Mouse (Mus musculus) embryonic facial prominence, embryonic 15.5 days (tissue): Measurements from ENCODE around the gene Stk39. TPM values are rescaled to one million over a fixed set of nuclear protein-coding genes. Genes with fewer than 3 reads are reported as not detected.

Experiments used
- ATAC-seq: fragments of 200-750 bp; cut with Nextera tagmentation; 2 replicates; pipeline ENCODE4 v1.8.0; 2017; ENCODE audit warnings: low read depth, moderate TSS enrichment; ENCODE audit not compliant: insufficient number of reproducible peaks, low FRiP score, low TSS enrichment
- H3K27ac ChIP-seq: fragments of 300-500 bp; sonication (generic); replicated peaks from 2 replicates; pipeline ENCODE4 v1.5.1; 2015; ENCODE audit warnings: mild to moderate bottlenecking, inconsistent platforms
- H3K27me3 ChIP-seq: fragments of 300-500 bp; sonication (generic); 2 replicates; pipeline ENCODE4 v1.6.1; 2015; ENCODE audit warnings: inconsistent platforms
- H3K36me3 ChIP-seq: fragments of 300-500 bp; sonication (generic); 2 replicates; pipeline ENCODE4 v1.6.1; 2015; ENCODE audit warnings: mild to moderate bottlenecking, inconsistent platforms
- H3K4me1 ChIP-seq: fragments of 300-500 bp; sonication (generic); 2 replicates; pipeline ENCODE4 v1.6.1; 2015; ENCODE audit warnings: inconsistent platforms
- H3K4me2 ChIP-seq: fragments of 300-500 bp; sonication (generic); replicated peaks from 2 replicates; pipeline ENCODE4 v1.6.1; 2015; ENCODE audit warnings: mild to moderate bottlenecking, inconsistent platforms
- H3K4me3 ChIP-seq: fragments of 300-500 bp; sonication (generic); replicated peaks from 2 replicates; pipeline ENCODE4 v1.5.1; 2015; ENCODE audit warnings: mild to moderate bottlenecking, inconsistent platforms
- H3K9ac ChIP-seq: fragments of 300-500 bp; sonication (generic); 2 replicates; pipeline ENCODE4 v1.6.1; 2015; ENCODE audit warnings: inconsistent platforms
- H3K9me3 ChIP-seq: fragments of 300-500 bp; sonication (generic); replicated peaks from 2 replicates; pipeline ENCODE4 v1.6.1; 2016; ENCODE audit warnings: inconsistent platforms
- WGBS: fragments of 180-500 bp; shearing (Covaris S2); methylation state at CpG from one replicate; pipeline ENCODE4 v1.1.7; 2015; 5-methylcytosine and 5-hydroxymethylcytosine counted together
- polyA plus RNA-seq: library from polyadenylated mRNA; unstranded; fragments of >200 nt; fragmentation: Nextera tagmentation; extraction: Ambion mirVana; gene quantifications from 2 replicates; pipeline ENCODE4 v1.2.1, GENCODE M21; 2015

The Stk39 gene
- polyA plus RNA-seq, 1 experiment from 2014 or later = 14.7 TPM

GRCm38 (mm10) chr2:68281575-68281974, 190.5 kb downstream of the Stk39 start:
- ATAC-seq = no peak
- Histone ChIP-seq H3K36me3 (0 out of 2 replicates have a peak, but pooled peaks cover 6% of the 10 kb centered on the region), H3K4me1 (no peaks in the 10 kb centered on the region), H3K9ac (no peak overlapping the region), H3K9me3 (no peaks in the 10 kb centered on the region), H3K27me3 (no peaks in the 10 kb centered on the region), H3K27ac (no peak overlapping the region), H3K4me2 (no peak overlapping the region), H3K4me3 (no peak overlapping the region)
- 88% methylated on average over 3 of the region's 3 CpGs for WGBS

GRCm38 (mm10) chr2:68271301-68271700, 200.8 kb downstream of the Stk39 start:
- Histone ChIP-seq H3K9me3 (no peaks in the 10 kb centered on the region), H3K27me3 (no peaks in the 10 kb centered on the region), H3K9ac (no peak overlapping the region), H3K4me2 (no peak overlapping the region), H3K4me3 (no peak overlapping the region), H3K4me1 (no peaks in the 10 kb centered on the region), H3K36me3 (no peaks in the 10 kb centered on the region), H3K27ac (no peak overlapping the region)
- WGBS = 53% methylated on average over 4 of the region's 4 CpGs
- ATAC-seq = no peak

DNA sequence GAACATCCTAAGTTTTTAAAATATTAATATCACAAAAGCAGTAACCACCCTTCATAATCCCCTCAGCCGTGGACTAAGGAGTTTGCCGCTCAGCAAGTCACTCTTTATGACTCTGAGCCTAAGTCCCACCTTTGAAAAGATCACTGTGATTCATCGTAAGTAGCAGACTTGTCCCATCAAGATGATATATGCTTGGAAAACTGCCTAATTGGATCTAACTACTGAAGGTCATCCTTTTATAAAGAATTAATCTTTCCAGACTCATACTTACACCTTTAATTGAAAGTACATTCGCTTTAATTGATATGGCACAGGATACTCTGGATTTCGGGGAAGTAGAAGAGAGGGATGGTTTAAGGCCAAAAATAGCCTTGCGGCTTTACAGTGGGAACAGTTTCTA, 201.2 kb downstream of the Stk39 start:
- no peaks in the 10 kb centered on the region for H3K36me3 ChIP-seq
- ATAC-seq = no peak
- H3K9ac ChIP-seq = no peak overlapping the region
- H3K4me1 ChIP-seq = no peaks in the 10 kb centered on the region
- no peaks in the 10 kb centered on the region for H3K9me3 ChIP-seq
- no peaks in the 10 kb centered on the region for H3K27me3 ChIP-seq
- no peak overlapping the region for H3K27ac ChIP-seq
- no peak overlapping the region for H3K4me3 ChIP-seq
- no peak overlapping the region for H3K4me2 ChIP-seq
- WGBS = 80% methylated on average over 6 of the region's 6 CpGs

- Histone ChIP-seq H3K9ac (no peak overlapping the region), H3K4me3 (no peak overlapping the region), H3K27me3 (no peaks in the 10 kb centered on the region), H3K27ac (no peak overlapping the region), H3K9me3 (no peaks in the 10 kb centered on the region), H3K4me2 (no peak overlapping the region), H3K36me3 (no peaks in the 10 kb centered on the region), H3K4me1 (no peaks in the 10 kb centered on the region)
- 91% methylated on average over 4 of the region's 4 CpGs for WGBS
- ATAC-seq = no peak
Observed at GRCm38 (mm10) chr2:68269646-68270045, 202.4 kb downstream of the Stk39 start.

- Histone ChIP-seq H3K4me2 (no peak overlapping the region), H3K4me1 (no peaks in the 10 kb centered on the region), H3K9ac (no peak overlapping the region), H3K36me3 (no peaks in the 10 kb centered on the region), H3K9me3 (no peaks in the 10 kb centered on the region), H3K27ac (no peak overlapping the region), H3K27me3 (no peaks in the 10 kb centered on the region), H3K4me3 (no peak overlapping the region)
- 66% methylated on average over 5 of the region's 5 CpGs for WGBS
- ATAC-seq = no peak
Observed at GRCm38 (mm10) chr2:68264826-68265225, 207.2 kb downstream of the Stk39 start.

DNA sequence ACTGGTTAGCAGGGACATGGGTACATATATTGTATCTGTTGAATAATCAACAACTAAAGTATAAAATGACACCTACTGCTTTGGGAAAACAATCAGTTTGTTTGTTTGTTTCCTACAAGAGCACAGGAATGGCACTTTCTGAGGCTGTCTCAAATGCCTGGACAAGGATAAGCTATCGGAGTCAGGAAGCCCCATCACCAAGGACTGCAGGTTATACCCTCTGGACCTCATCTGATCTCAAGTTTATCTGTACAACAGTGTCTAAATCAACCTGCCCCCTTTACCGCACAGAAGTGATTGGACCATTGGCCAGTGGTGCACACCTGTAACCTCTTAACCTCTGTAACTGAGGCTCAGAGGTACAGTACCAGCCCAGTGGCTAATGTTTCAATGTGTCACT, 211.2 kb downstream of the Stk39 start:
- 86% methylated on average over 2 of the region's 2 CpGs for WGBS
- no peaks in the 10 kb centered on the region for H3K4me1 ChIP-seq
- H3K4me3 ChIP-seq = no peak overlapping the region
- H3K4me2 ChIP-seq = no peak overlapping the region
- no peak overlapping the region for H3K27ac ChIP-seq
- ATAC-seq = no peak
- H3K9ac ChIP-seq = no peak overlapping the region
- no peaks in the 10 kb centered on the region for H3K27me3 ChIP-seq
- H3K36me3 ChIP-seq = no peaks in the 10 kb centered on the region
- H3K9me3 ChIP-seq = no peaks in the 10 kb centered on the region

DNA sequence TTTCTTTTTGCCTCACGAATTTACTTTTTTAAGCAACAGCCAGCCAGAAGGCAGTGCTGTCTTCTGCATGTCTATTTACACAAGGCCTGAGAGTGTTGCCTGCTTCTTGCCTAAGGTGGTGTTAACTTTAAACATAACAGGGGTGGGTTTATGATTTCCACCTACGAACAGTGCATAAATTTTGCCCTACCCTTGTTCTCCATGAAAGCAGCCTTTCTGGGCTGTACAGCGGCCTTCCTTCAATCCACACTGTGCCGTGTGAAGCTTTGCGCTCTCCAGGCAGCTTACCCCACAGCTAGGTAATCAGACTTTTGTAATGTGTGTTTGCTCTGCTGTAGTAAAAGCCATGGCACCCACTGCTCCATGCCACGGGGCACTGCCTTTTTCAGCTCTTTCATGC, 214.5 kb downstream of the Stk39 start:
- WGBS = 69% methylated on average over 6 of the region's 6 CpGs
- no peak overlapping the region for H3K9ac ChIP-seq
- H3K27me3 ChIP-seq = no peaks in the 10 kb centered on the region
- H3K27ac ChIP-seq = no peak overlapping the region
- H3K4me1 ChIP-seq = no peaks in the 10 kb centered on the region
- H3K4me3 ChIP-seq = no peak overlapping the region
- H3K9me3 ChIP-seq = no peaks in the 10 kb centered on the region
- H3K4me2 ChIP-seq = no peak overlapping the region
- ATAC-seq = no peak
- H3K36me3 ChIP-seq = no peaks in the 10 kb centered on the region

DNA sequence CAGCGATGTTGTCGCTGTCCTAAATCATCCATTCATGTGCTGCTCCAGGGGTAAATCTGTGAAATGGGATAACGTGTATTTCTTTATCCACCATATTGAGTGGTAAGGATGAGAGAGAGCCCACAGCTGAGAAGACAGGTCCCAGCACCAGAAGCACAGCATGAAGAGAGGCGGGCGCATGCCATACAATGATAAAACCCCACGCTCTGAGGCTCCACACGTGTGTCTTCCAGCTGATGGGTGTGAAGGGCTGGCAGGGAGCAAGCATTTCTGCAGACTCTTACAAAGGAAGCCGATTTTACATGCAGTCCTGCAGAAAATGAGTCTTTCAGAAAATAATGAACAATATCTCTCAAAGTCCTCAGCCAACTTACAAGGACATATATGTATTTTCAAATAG, 215.6 kb downstream of the Stk39 start:
- no peak for ATAC-seq
- no peaks in the 10 kb centered on the region for H3K4me1 ChIP-seq
- H3K36me3 ChIP-seq = no peaks in the 10 kb centered on the region
- H3K27me3 ChIP-seq = no peaks in the 10 kb centered on the region
- H3K9me3 ChIP-seq = no peaks in the 10 kb centered on the region
- H3K9ac ChIP-seq = no peak overlapping the region
- no peak overlapping the region for H3K4me2 ChIP-seq
- no peak overlapping the region for H3K4me3 ChIP-seq
- 87% methylated on average over 8 of the region's 8 CpGs for WGBS
- no peak overlapping the region for H3K27ac ChIP-seq

DNA sequence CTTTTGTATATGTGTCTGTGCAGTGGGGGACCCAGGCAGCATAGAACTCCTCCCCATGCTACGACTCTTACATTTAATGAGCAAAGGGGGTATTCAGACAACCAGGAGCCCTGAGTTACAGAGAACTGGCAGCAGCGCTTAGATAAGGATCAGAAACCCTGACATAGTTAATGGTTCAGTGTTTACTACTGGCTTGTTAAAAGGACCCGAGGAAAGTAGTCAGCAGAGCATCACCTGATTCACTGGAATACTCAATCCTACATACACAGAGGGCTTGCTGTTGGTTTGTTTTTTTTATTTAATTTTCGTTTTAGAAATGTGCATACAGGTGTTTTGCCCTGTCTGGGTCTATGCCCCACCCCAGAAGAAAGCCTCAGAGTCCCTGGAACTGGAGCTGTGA, 217.3 kb downstream of the Stk39 start:
- Histone ChIP-seq H3K9me3 (no peaks in the 10 kb centered on the region), H3K27ac (no peak overlapping the region), H3K4me3 (no peak overlapping the region), H3K36me3 (no peaks in the 10 kb centered on the region), H3K27me3 (no peaks in the 10 kb centered on the region), H3K4me1 (no peaks in the 10 kb centered on the region), H3K9ac (no peak overlapping the region), H3K4me2 (no peak overlapping the region)
- ATAC-seq = no peak
- 45% methylated on average over 4 of the region's 4 CpGs for WGBS

GRCm38 (mm10) chr2:68253222-68253621, 218.8 kb downstream of the Stk39 start:
- ATAC-seq = no peak
- no peak overlapping the region for H3K9ac ChIP-seq

DNA sequence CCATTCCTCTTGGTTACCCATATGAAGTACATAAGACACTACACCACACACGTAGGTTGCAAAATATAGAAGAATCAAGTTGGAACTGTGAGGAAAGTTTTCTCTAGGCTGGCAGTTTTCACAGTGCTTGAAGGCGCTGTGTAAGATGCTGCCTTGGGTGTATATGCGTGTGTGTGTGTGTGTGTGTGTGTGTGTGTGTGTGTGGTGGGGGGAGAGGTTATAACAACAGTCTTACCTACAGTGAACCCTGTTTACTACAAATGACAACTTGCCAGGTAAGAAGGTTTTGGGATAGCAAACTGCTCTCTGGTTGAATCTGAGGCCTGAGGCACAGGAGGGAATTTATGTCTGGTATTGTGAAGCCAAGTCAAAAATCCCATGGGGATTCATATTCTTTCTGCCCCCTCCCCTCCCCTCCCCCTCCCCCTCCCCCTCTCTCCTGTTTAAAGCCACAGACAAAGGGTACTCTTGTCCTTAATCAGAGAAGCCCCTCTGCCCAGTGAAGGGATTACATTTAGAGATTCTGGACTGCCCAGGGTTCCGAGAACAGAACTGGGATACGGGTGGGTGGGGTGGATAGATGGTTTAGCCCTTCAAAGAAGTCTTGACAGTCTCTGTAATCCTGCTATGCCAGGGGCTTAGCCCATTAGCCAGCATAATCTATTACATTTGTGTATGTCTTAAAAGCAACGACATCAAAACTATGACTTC, 219.9 kb downstream of the Stk39 start:
- Histone ChIP-seq H3K4me1 (no peaks in the 10 kb centered on the region), H3K4me3 (no peak overlapping the region), H3K27ac (no peak overlapping the region), H3K36me3 (no peaks in the 10 kb centered on the region), H3K27me3 (no peaks in the 10 kb centered on the region), H3K9ac (no peak overlapping the region), H3K9me3 (no peaks in the 10 kb centered on the region), H3K4me2 (no peak overlapping the region)
- WGBS = 73% methylated on average over 6 of the region's 6 CpGs
- ATAC-seq = no peak

More at GRCm38 (mm10) chr2:68253222-68253621, 218.8 kb downstream of the Stk39 start:
- H3K27me3 ChIP-seq = no peaks in the 10 kb centered on the region
- H3K27ac ChIP-seq = no peak overlapping the region
- H3K4me3 ChIP-seq = no peak overlapping the region
- WGBS = 88% methylated on average over 2 of the region's 2 CpGs
- no peaks in the 10 kb centered on the region for H3K36me3 ChIP-seq
- H3K9me3 ChIP-seq = no peaks in the 10 kb centered on the region
- H3K4me2 ChIP-seq = no peak overlapping the region
- H3K4me1 ChIP-seq = no peaks in the 10 kb centered on the region

DNA sequence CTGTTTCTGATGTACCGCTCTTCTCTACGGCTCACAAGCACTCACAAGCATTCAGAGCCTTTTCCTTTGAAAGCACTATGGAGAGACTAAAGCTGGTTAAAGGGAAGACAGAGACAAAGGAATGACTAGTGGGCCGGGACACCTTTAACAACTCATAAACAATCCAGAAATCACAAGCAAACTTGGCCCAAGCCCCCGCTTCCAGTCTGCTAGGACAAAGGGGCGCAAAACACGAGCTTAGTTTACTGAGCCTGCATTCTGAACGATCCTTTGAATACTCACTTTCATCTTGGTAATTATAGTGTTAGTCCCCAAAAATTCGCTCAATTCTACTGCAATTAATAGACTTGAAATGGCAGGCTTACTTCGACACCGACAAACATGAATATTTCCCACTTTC, 221.2 kb downstream of the Stk39 start:
- H3K36me3 ChIP-seq = no peaks in the 10 kb centered on the region
- H3K4me1 ChIP-seq = no peaks in the 10 kb centered on the region
- WGBS = 79% methylated on average over 10 of the region's 10 CpGs
- ATAC-seq = no peak
- no peak overlapping the region for H3K4me2 ChIP-seq
- H3K27me3 ChIP-seq = no peaks in the 10 kb centered on the region
- H3K4me3 ChIP-seq = no peak overlapping the region
- no peak overlapping the region for H3K27ac ChIP-seq
- no peaks in the 10 kb centered on the region for H3K9me3 ChIP-seq
- H3K9ac ChIP-seq = no peak overlapping the region
